Mouse (Mus musculus) layer of hippocampus, postnatal 14 days (tissue): ENCODE measurements around the gene Alox5. TPM values are rescaled to one million over a fixed set of nuclear protein-coding genes. Genes with fewer than 3 reads are reported as not detected.
"Not testable (repeated sequence)": the region's sequence is repeated elsewhere in the genome, so short reads cannot be mapped to it uniquely, and the experiment has no call there.

Experiments
- DNase-seq, 2 experiments: peaks; one replicate each; pipeline ENCODE4 v3.0.0; 2021 to 2022; ENCODE audit warnings: low spot score in 2 of 2, mixed read lengths in 1 of 2
- long read RNA-seq, 2 experiments: library from polyadenylated mRNA; stranded (forward); transcript quantifications; one replicate each; pipeline ENCODE4 v2.0.0; 2021
- total RNA-seq, 2 experiments: library from RNA; stranded (reverse); gene quantifications; 2 replicates each; pipeline ENCODE4 v1.2.3; 2021

Gene Alox5
- 1 to 10 TPM; 6.9 to 7.8 TPM for total RNA-seq
- long read RNA-seq, experiment 1, partial matches to known transcripts = 0 of 4 reads
- long read RNA-seq, experiment 1, other reads (novel, unspliced or antisense) = 4 of 4 reads
- long read RNA-seq, experiment 2, partial matches to known transcripts = 1 of 4 reads
- long read RNA-seq, experiment 2, other reads (novel, unspliced or antisense) = 2 of 4 reads

- DNase-seq = no peak
These were observed at the start of gene Alox5 for GRCm38 (mm10) chr6:116460544-116461283. Alox5 (minus strand) TSS chr6:116461178.

DNA sequence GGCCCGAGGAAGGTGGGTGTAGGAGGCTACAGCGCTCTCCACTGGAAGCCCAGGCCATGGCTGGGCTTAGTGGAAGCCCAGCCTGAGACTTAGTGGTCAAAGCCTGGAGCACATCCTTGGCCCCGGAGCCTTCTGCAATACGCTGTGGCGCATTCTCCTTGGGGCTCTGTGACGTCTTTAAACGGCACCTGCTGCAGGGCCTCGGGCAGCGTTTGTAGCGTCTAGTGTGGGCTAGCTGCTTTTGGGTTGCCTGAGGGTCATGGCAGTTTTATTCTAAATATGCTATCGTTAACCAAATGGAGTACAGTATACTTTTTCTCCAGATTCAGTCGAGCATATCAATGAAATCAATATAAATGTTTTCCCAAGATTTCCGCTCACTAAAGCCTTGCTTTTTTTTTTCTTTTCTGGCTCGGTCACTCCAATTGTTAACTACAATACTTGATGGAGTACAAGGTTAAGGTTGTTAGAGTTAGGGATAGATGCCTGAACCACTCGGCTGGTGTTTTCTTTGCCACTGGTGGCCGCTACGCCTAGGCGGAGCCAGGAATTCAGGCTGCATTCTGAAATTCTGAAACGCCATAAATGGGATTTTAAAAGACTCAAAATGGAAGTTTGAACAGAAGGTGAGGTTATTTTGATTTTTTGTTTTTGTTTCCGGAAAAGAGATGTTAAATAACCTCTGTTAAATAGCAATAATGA is 45.5 kb upstream of the Alox5 start, which contains the start of gene Olfr212:
Gene Olfr212, plus strand, starts transcription at position 215 of the 702 bp plus-strand sequence.
- not testable (repeated sequence) for DNase-seq

DNA sequence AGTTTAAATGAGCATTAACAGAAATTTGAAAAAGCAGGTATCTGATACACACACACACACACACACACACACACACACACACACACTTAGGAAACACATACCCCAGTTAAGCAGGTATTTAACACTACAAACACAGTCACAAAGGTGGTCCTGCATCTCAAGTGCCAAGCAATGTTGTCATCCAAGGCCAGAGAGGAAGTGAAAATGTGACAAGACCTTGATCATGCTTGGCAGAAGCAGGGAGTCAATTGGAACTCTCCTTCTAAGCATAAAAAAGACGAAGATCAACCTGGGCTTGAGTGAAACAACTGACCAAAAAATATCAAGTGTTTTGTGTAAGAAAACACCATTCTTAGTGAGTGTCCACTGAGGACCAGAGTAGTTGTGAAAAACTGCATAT is 35.0 kb upstream of the Alox5 start:
- no peak for DNase-seq

GRCm38 (mm10) chr6:116493742-116494141 is 32.8 kb upstream of the Alox5 start:
- DNase-seq = no peak

GRCm38 (mm10) chr6:116488791-116489190 is 27.8 kb upstream of the Alox5 start, which contains the start of gene Olfr211:
Olfr211 (plus strand) TSS chr6:116489091.
- DNase-seq = no peak

DNA sequence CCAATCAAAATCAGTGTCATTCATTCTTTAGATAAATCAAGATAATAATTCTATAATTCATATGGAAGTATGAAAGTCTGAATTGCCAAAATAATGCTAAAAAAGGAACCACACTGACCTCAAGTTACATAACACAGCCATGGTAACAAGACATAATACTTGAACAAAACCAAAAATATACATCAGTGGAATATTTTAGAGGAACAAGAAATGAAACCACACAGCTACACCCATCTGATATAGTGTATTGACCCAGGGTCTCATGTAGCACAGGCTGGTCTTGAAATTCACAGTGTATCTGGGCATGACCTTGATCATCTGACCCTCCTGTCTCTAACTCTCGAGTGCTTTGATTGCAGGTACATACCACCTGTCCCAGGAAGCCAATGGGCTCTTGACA is 25.9 kb upstream of the Alox5 start:
- no peak for DNase-seq

DNA sequence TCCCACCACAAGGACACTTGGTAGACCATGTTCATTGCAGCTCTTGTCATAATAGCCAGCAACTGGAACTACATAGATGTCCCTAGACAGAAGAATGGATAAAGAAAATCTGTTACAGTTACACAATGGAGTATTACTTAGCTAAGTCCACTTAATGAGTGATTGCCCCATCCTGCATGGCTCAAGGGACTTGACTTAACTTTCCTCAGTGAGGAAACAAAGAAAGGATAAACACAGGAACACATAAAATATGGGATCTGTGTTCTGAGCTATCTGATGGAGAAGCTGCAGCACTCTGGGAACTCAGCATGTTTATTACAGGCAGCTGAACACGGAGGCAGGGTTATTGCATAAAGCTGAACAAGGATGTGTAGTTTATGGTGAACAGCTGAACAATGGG is 24.1 kb upstream of the Alox5 start:
- DNase-seq = no peak

DNA sequence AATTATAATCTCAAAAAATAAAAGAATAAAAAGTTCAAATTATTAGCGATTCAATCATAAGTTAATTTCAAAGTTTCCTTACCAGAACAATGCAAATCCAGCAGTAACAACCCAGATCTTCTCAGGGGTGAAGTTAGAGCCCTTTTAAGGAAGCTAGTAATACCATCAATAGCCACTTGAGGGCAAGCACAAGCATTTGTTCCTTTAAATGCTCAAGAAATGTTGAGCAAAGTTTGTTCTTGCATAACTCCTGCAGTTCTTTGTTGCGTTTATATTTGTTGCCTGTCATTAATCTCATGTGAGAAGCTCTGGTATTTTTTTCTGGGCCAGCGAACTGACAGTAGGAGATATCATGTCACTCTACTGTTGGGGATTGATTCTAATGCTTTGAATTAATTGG is 7.1 kb upstream of the Alox5 start:
- peak in 1 of 2 experiments; percentile 11 for DNase-seq

- DNase-seq = no peak
These were observed 1.7 kb downstream of the Alox5 start for GRCm38 (mm10) chr6:116459232-116459631.

- no peak for DNase-seq
These were observed 2.2 kb downstream of the Alox5 start for GRCm38 (mm10) chr6:116458728-116459127.

GRCm38 (mm10) chr6:116456482-116456881 is 4.5 kb downstream of the Alox5 start:
- no peak for DNase-seq

DNA sequence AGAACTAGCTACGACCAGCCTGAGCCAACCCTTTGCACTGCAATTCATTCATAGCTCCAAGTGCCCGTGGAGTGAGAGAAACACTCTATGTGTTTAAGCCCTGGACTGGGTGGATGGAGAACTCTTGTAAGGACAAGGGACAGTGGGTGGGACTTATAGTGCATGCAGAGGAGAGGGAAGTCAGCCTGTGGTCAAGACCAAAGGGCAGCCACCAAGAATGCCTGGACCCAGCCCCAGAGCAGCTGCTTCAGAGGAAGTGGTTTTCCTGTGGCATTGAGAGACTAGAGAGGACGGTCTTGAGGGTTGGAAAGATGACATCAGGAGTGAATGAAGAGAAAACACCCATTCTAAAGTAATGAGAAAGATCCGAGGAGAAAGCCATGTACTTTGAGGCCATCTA is 5.2 kb downstream of the Alox5 start:
- DNase-seq = peak in 1 of 2 experiments; percentile 12

GRCm38 (mm10) chr6:116440849-116441248 is 20.1 kb downstream of the Alox5 start:
- no peak for DNase-seq

- no peak for DNase-seq
These were observed 20.5 kb downstream of the Alox5 start for GRCm38 (mm10) chr6:116440447-116440846.

- DNase-seq = no peak
These were observed 21.4 kb downstream of the Alox5 start for GRCm38 (mm10) chr6:116439531-116439930.

DNA sequence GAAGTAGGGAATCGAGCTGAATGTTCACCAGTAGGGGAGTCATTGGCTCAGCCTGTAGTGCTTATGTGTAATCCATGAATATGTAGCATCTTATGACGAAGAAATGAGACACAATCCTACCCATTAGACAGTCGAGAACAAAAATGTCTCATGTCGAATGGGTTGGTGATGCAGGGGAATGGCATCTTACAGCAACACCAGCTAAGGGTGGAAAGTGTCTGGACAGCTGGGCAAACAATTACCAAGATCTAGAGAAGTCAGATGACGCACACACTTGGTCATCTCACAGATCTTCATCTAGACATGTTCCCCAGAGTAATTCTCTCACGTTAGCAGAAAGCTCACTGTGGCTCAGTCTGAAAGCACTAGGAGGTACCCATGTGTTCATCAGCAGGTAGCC is 22.1 kb downstream of the Alox5 start:
- DNase-seq = no peak

DNA sequence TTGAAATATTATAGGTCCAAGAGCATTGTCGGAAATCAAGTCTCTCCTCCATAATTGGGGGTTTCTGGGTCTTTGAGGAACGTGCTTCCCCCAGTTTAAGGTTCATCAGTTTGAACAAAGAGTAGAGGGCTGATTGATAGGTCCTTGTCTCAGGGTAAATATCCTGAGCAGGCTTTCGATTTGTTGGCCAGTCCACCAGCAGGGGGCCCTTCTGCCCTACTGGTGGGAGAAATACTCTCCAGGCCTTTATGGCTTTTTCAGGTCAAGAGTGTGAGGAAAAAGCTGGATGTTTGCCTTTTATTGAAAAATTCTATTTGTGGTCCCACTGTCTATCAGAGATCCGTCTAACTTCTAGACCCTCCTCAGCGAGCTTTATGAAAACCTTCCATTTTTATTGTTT is 32.7 kb downstream of the Alox5 start:
- no peak for DNase-seq

GRCm38 (mm10) chr6:116427552-116427951 is 33.4 kb downstream of the Alox5 start:
- no peak for DNase-seq

DNA sequence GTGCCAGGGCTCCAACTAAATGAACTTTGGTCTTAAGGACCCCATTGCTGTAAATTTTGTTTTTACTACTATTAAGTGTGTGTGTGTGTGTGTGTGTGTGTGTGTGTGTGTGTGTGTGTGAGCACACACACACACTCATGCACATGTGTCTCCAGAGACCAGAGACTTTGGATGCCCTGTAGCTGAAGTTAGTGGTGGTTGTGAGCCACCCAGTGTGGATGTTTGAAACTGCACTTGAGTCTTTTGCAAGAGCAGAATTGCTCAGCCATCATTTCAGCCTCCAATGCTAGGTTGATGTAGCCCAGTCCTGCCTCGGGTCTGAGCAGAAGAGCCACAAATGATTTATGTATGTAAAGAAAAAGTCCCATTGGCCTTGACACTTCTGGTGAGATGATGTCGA is 37.3 kb downstream of the Alox5 start:
- DNase-seq = peak in 1 of 2 experiments; percentile 51

DNA sequence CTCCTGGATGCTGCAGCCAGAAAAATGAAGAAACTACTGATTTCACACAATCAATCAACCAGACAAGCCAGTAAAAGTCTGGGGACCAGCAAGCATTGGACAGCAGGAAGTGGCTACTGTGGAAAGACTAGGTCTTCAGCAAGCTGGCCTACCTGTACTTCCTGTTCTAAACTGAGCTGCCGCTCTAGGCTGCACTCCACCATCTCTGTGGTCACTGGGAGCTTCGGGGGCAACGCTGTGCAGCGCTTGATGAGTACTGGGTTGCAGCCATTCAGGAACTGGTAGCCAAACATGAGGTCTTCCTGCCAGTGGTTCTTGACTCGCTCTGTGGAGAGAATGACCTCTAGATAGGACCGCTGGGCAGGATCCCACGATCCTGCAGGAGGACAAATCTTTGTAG is 38.0 kb downstream of the Alox5 start:
- DNase-seq = no peak

- DNase-seq = no peak
These were observed 40.7 kb downstream of the Alox5 start for GRCm38 (mm10) chr6:116420271-116420670.

- DNase-seq = no peak
These were observed 41.3 kb downstream of the Alox5 start for GRCm38 (mm10) chr6:116419699-116420098.
